Mouse (Mus musculus) thymus, adult 2 months (tissue): ENCODE results near the gene Prss48.

Experiments
- CTCF ChIP-seq: fragments of 200-500 bp; IDR thresholded peaks from 2 replicates; pipeline ENCODE4 v1.5.1; 2012; ENCODE audit warnings: mild to moderate bottlenecking, control low read depth, low read length, moderate library complexity, borderline replicate concordance; ENCODE audit not compliant: control insufficient read depth, poor library complexity, insufficient read depth; ENCODE audit errors: extremely low read depth
- POLR2A ChIP-seq: fragments of 200-500 bp; IDR thresholded peaks from 2 replicates; pipeline ENCODE4 v1.6.1; 2012; ENCODE audit warnings: mild to moderate bottlenecking, low read length, control low read depth, moderate library complexity; ENCODE audit not compliant: control insufficient read depth, poor library complexity, insufficient read depth; ENCODE audit errors: extremely low read depth

GRCm38 (mm10) chr3:86016965-86017364 lies 14.7 kb upstream of the Prss48 start:
- TF ChIP-seq CTCF (no peak), POLR2A (no peak)
